Mouse (Mus musculus): Measurements from ENCODE around the gene Skp2.

Skp2 gene

GRCm38 (mm10) chr15:9088683-9089072 lies 66.5 kb downstream of the Skp2 start:
- ChIA-PET CTCF (interaction anchor here in 1 of 4 experiments (1.4 kb wide), 1 partner anchor 31 kb away, joined by 3 read pairs; no protein-coding TSS in a partner anchor), POLR2A (interaction anchor here in 2 of 4 experiments (0.6 to 6.4 kb wide), 13 partner anchors 10 to 311 kb away, joined by 3 to 162 read pairs (median 5); partner anchors contain the start of genes Lmbrd2 (in 2 of the 2) and Nadk2 (in 2 of the 2))

- ChIA-PET POLR2A (interaction anchor here in 3 of 4 experiments (0.6 to 6.4 kb wide), 31 partner anchors 8 to 390 kb away, joined by 3 to 162 read pairs (median 4); partner anchors contain the start of genes Nadk2 (in 3 of the 3) and Lmbrd2 (in 2 of the 3)), CTCF (interaction anchor here in 1 of 4 experiments (0.8 kb wide), 1 partner anchor 9 kb away, joined by 3 read pairs; no protein-coding TSS in a partner anchor)
Observed at GRCm38 (mm10) chr15:9087895-9088682, 67.1 kb downstream of the Skp2 start.

- POLR2A ChIA-PET, result interaction anchor here in 3 of 4 experiments (0.6 to 6.4 kb wide), 28 partner anchors 8 to 389 kb away, joined by 3 to 162 read pairs (median 6); partner anchors contain the start of genes Nadk2 (in 3 of the 3) and Lmbrd2 (in 2 of the 3)
- CTCF ChIA-PET, result interaction anchor here in 1 of 4 experiments (0.8 kb wide), 1 partner anchor 9 kb away, joined by 3 read pairs; no protein-coding TSS in a partner anchor
Observed at GRCm38 (mm10) chr15:9087421-9087820, 67.8 kb downstream of the Skp2 start.

GRCm38 (mm10) chr15:9086813-9087212 lies 68.4 kb downstream of the Skp2 start:
- ChIA-PET POLR2A (interaction anchor here in 3 of 4 experiments (0.7 to 6.4 kb wide), 23 partner anchors 8 to 191 kb away, joined by 3 to 162 read pairs (median 8); partner anchors contain the start of genes Nadk2 (in 3 of the 3) and Lmbrd2 (in 2 of the 3)), CTCF (no interaction called here)

GRCm38 (mm10) chr15:9082753-9083152 lies 72.5 kb downstream of the Skp2 start:
- ChIA-PET POLR2A (interaction anchor here in 2 of 4 experiments (0.7 to 4.7 kb wide), 8 partner anchors 8 to 385 kb away, joined by 3 to 32 read pairs (median 5); partner anchors contain the start of gene Nadk2 (in 2 of the 2)), CTCF (interaction anchor here in 1 of 4 experiments (0.7 kb wide), 1 partner anchor 821 kb away, joined by 9 read pairs; no protein-coding TSS in a partner anchor)

- ChIA-PET CTCF (interaction anchor here in 1 of 4 experiments (0.5 to 1.4 kb wide), 2 partner anchors 18 to 39 kb away, joined by 3 to 4 read pairs; no protein-coding TSS in a partner anchor), POLR2A (interaction anchor here in 3 of 4 experiments (0.6 to 4.7 kb wide), 10 partner anchors 8 to 1573 kb away, joined by 3 to 32 read pairs (median 4); partner anchors contain the start of gene Nadk2 (in 2 of the 3))
Observed at GRCm38 (mm10) chr15:9081294-9081693, 73.9 kb downstream of the Skp2 start.

- ChIA-PET POLR2A (interaction anchor here in 3 of 4 experiments (1.3 to 10.8 kb wide), 7 partner anchors 7 to 18 kb away, joined by 3 to 162 read pairs (median 15); partner anchors contain the start of gene Nadk2 (in 3 of the 3)), CTCF (interaction anchor here in 1 of 4 experiments (1.8 kb wide), 1 partner anchor 39 kb away, joined by 6 read pairs; no protein-coding TSS in a partner anchor)
Observed at GRCm38 (mm10) chr15:9080206-9080605, 75.0 kb downstream of the Skp2 start.

GRCm38 (mm10) chr15:9079626-9080025 lies 75.6 kb downstream of the Skp2 start:
- ChIA-PET POLR2A (interaction anchor here (0.6 to 10.8 kb wide), 16 partner anchors 8 to 1636 kb away, joined by 3 to 162 read pairs (median 4); partner anchors contain the start of genes Nadk2 (in 3 of the 4) and Lmbrd2 (in 1 of the 4)), CTCF (interaction anchor here in 1 of 4 experiments (1.8 kb wide), 1 partner anchor 40 kb away, joined by 6 read pairs; no protein-coding TSS in a partner anchor)

GRCm38 (mm10) chr15:9078481-9079300 lies 76.5 kb downstream of the Skp2 start:
- CTCF ChIA-PET, result interaction anchor here in 2 of 4 experiments (0.8 to 1.8 kb wide), 2 partner anchors 9 to 41 kb away, joined by 3 to 6 read pairs; no protein-coding TSS in a partner anchor
- POLR2A ChIA-PET, result interaction anchor here (0.6 to 10.8 kb wide), 18 partner anchors 8 to 1637 kb away, joined by 3 to 162 read pairs (median 4); partner anchors contain the start of genes Nadk2 (in 3 of the 4) and Lmbrd2 (in 1 of the 4)

GRCm38 (mm10) chr15:9075608-9076200 lies 79.5 kb downstream of the Skp2 start:
- ChIA-PET CTCF (no interaction called here), POLR2A (interaction anchor here in 2 of 4 experiments (0.7 to 10.8 kb wide), 10 partner anchors 7 to 114 kb away, joined by 3 to 162 read pairs (median 6); partner anchors contain the start of gene Lmbrd2 (in 1 of the 2))

- CTCF ChIA-PET, result no interaction called here
- POLR2A ChIA-PET, result interaction anchor here (0.6 to 10.8 kb wide), 14 partner anchors 8 to 410 kb away, joined by 3 to 162 read pairs (median 4); partner anchors contain the start of gene Lmbrd2 (in 1 of the 4)
Observed at GRCm38 (mm10) chr15:9074671-9075070, 80.6 kb downstream of the Skp2 start.

- POLR2A ChIA-PET, result interaction anchor here (0.6 to 10.8 kb wide), 17 partner anchors 8 to 410 kb away, joined by 3 to 162 read pairs (median 5); partner anchors contain the start of gene Lmbrd2 (in 2 of the 4)
- CTCF ChIA-PET, result interaction anchor here in 1 of 4 experiments (0.7 kb wide), 1 partner anchor 45 kb away, joined by 3 read pairs; no protein-coding TSS in a partner anchor
Observed at GRCm38 (mm10) chr15:9074139-9074538, 81.1 kb downstream of the Skp2 start.

- POLR2A ChIA-PET, result interaction anchor here (0.6 to 10.8 kb wide), 18 partner anchors 8 to 1649 kb away, joined by 3 to 162 read pairs (median 4); partner anchors contain the start of gene Lmbrd2 (in 2 of the 4)
Observed at GRCm38 (mm10) chr15:9073684-9074083, 81.5 kb downstream of the Skp2 start.

GRCm38 (mm10) chr15:9073067-9073608 lies 82.1 kb downstream of the Skp2 start:
- ChIA-PET POLR2A (interaction anchor here in 3 of 4 experiments (0.6 to 10.8 kb wide), 16 partner anchors 9 to 1649 kb away, joined by 3 to 162 read pairs (median 4); partner anchors contain the start of gene Lmbrd2 (in 1 of the 3)), CTCF (no interaction called here)

More at GRCm38 (mm10) chr15:9073684-9074083, 81.5 kb downstream of the Skp2 start:
- CTCF ChIA-PET, result interaction anchor here in 1 of 4 experiments (0.7 kb wide), 1 partner anchor 46 kb away, joined by 3 read pairs; no protein-coding TSS in a partner anchor

- ChIA-PET POLR2A (interaction anchor here in 3 of 4 experiments (0.6 to 10.8 kb wide), 16 partner anchors 8 to 1650 kb away, joined by 3 to 162 read pairs (median 6); partner anchors contain the start of gene Lmbrd2 (in 1 of the 3)), CTCF (no interaction called here)
Observed at GRCm38 (mm10) chr15:9072630-9073029, 82.6 kb downstream of the Skp2 start.
